Mouse (Mus musculus) lung, embryonic 15.5 days (tissue): ENCODE measurements around the gene Zfp112. TPM values are rescaled to one million over a fixed set of nuclear protein-coding genes. Genes with fewer than 3 reads are reported as not detected.
"Not testable (repeated sequence)": the region's sequence is repeated elsewhere in the genome, so short reads cannot be mapped to it uniquely, and the experiment has no call there.

Experiments
- ATAC-seq: fragments of 200-750 bp; cut with Nextera tagmentation; 2 replicates; pipeline ENCODE4 v1.8.0; 2017; ENCODE audit warnings: moderate number of reproducible peaks, borderline replicate concordance; ENCODE audit not compliant: low FRiP score, low TSS enrichment; ENCODE audit errors: extremely low read depth
- H3K27ac ChIP-seq: fragments of 300-500 bp; sonication (generic); 2 replicates; pipeline ENCODE4 v1.5.1; 2015; ENCODE audit warnings: moderate library complexity, mild to moderate bottlenecking, inconsistent platforms
- H3K27me3 ChIP-seq: fragments of 300-500 bp; sonication (generic); 2 replicates; pipeline ENCODE4 v1.6.1; 2015; ENCODE audit warnings: inconsistent platforms
- H3K36me3 ChIP-seq: fragments of 300-500 bp; sonication (generic); 2 replicates; pipeline ENCODE4 v1.6.1; 2015; ENCODE audit warnings: inconsistent platforms
- H3K4me1 ChIP-seq: fragments of 300-500 bp; sonication (generic); 2 replicates; pipeline ENCODE4 v1.6.1; 2015; ENCODE audit warnings: inconsistent platforms
- H3K4me2 ChIP-seq: fragments of 300-500 bp; sonication (generic); 2 replicates; pipeline ENCODE4 v1.6.1; 2015; ENCODE audit warnings: inconsistent platforms, mild to moderate bottlenecking, moderate library complexity
- H3K4me3 ChIP-seq: fragments of 300-500 bp; sonication (generic); 2 replicates; pipeline ENCODE4 v1.5.1; 2015; ENCODE audit warnings: mild to moderate bottlenecking, inconsistent platforms
- H3K9ac ChIP-seq: fragments of 300-500 bp; sonication (generic); 2 replicates; pipeline ENCODE4 v1.6.1; 2015; ENCODE audit warnings: inconsistent platforms
- H3K9me3 ChIP-seq: fragments of 300-500 bp; sonication (generic); 2 replicates; pipeline ENCODE4 v1.6.1; 2016; ENCODE audit warnings: inconsistent platforms
- WGBS: fragments of 180-500 bp; shearing (Covaris S2); methylation state at CpG from one replicate; pipeline ENCODE4 v1.1.7; 2015; 5-methylcytosine and 5-hydroxymethylcytosine counted together
- polyA plus RNA-seq: library from polyadenylated mRNA; unstranded; fragments of >200 nt; fragmentation: Nextera tagmentation; extraction: Ambion mirVana; gene quantifications from 2 replicates; pipeline ENCODE4 v1.2.1, GENCODE M21; 2015

Zfp112 gene
- 4.5 and 6.3 TPM in 2 replicates for polyA plus RNA-seq

GRCm38 (mm10) chr7:24112156-24112856, at the start of gene Zfp112:
Gene Zfp112, plus strand, starts transcription at chr7:24112314.
- peak within 1 kb of the TSS; percentile 65 for H3K9ac ChIP-seq
- H3K4me2 ChIP-seq = peak within 1 kb of the TSS; percentile 78
- H3K36me3 ChIP-seq = peaks cover 22% of the 10 kb centered on the region
- peak within 1 kb of the TSS; percentile 82 for H3K27ac ChIP-seq
- no peaks in the 10 kb centered on the region for H3K27me3 ChIP-seq
- peak within 1 kb of the TSS; percentile 61 for H3K4me3 ChIP-seq
- no peaks in the 10 kb centered on the region for H3K4me1 ChIP-seq
- peak; percentile 94 for ATAC-seq
- H3K9me3 ChIP-seq = peaks cover 14% of the 10 kb centered on the region; the same call in 1 of the 2 replicates
- WGBS = 1% methylated on average over 23 of the region's 23 CpGs

GRCm38 (mm10) chr7:24074424-24074823, 37.7 kb upstream of the Zfp112 start:
- not testable (repeated sequence) for ATAC-seq, H3K36me3 ChIP-seq, H3K27ac ChIP-seq, H3K4me1 ChIP-seq, H3K9me3 ChIP-seq, H3K9ac ChIP-seq, H3K4me3 ChIP-seq, H3K27me3 ChIP-seq, H3K4me2 ChIP-seq
- 32% methylated on average over 1 of the region's 1 CpGs for WGBS

DNA sequence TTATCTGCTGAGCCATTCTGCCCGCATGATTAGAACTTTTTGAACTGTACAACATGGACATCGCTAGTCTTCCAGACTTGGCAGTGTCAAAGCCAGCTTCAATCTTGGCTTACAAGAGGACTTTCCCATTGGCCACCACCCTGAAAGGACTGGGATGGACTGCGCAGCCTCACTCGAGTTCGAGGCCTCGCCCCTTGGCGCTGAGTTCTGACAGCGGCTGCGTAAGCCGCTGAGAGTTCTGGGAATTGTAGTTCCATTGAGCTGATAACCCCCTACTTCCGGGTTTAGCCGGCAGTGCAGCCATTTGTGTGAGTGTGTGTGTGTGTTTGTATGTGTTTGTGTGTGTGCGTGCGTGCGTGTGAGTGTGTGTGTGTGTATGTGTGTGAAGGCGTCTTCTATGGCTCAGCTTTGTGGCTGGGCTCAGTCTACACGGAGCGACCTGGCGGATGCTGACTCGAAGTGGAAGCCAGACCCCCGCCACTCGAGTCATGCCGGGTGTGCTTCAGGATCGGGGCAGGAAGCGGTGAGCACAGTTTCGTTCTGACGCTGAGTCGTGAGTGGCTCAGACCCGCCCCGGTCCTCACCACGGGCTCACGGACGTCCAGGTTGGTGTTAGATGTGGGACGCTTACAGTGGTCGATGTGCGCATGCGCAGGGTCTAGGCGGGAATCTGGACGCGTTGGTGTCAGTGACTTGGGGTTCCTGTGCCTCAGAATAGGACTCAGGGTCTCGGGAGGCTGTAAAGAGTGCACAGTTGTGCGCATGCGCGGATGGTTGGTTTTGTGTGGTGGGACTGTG, 30.3 kb upstream of the Zfp112 start, which contains the start of gene Zfp180:
Gene Zfp180, plus strand, starts transcription at position 291 of the 798 bp plus-strand sequence.
- H3K4me3 ChIP-seq = peak within 1 kb of the TSS; percentile 66
- peaks cover 13% of the 10 kb centered on the region for H3K4me1 ChIP-seq
- WGBS = 15% methylated on average over 44 of the region's 44 CpGs
- no peaks in the 10 kb centered on the region for H3K9me3 ChIP-seq
- H3K27ac ChIP-seq = peak within 1 kb of the TSS; percentile 93
- peak; percentile 97 for ATAC-seq
- peaks cover 9% of the 10 kb centered on the region for H3K36me3 ChIP-seq
- H3K4me2 ChIP-seq = peak within 1 kb of the TSS; percentile 71
- no peaks in the 10 kb centered on the region for H3K27me3 ChIP-seq
- H3K9ac ChIP-seq = peak within 1 kb of the TSS; percentile 64

DNA sequence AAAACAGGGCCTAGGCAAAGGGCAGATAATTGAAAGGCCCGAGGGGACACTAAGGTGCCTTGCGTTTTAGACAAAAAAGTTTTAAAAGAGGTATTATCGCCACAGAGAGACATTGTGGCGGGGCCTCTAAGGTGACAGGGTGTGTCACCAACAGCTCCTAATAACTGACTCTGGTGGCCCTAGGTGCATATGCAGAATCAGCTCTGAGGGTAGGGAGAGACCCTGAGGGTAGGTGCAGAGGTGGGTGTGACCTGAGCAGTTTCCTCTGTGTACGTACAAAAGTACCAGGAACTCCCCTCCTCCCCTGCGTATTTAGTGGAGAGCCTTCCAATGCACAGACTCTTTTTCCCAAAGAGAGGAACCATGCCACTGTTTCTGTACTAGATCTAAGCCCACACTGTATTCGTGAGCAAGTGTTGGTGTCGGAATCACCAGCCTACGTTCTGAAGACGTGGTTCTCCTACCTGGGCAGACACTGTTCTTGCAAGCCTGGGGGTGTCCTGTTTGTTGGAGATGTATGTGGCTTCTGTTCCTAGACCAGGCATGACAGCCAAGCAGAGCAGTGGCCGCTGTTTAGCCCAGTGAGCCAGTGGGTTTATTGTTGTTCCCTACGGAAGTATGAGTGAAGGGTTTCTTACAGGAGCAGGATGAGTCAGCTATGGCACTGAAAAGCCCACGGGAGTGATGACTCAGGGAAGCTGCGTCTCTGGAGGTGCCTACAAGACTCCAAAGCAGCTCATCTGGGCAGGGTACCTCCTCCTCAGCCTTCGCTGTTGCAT, 29.5 kb upstream of the Zfp112 start:
- Histone ChIP-seq H3K27me3 (no peaks in the 10 kb centered on the region), H3K4me2 (peak overlapping the region; percentile 71), H3K9ac (peak overlapping the region; percentile 64), H3K27ac (peak overlapping the region; percentile 93), H3K4me3 (peak overlapping the region; percentile 66), H3K36me3 (peaks cover 17% of the 10 kb centered on the region), H3K4me1 (peaks cover 13% of the 10 kb centered on the region), H3K9me3 (no peaks in the 10 kb centered on the region)
- 42% methylated on average over 15 of the region's 15 CpGs for WGBS
- ATAC-seq = 0 out of 2 replicates have a peak, but pooled peaks have one; percentile 10

DNA sequence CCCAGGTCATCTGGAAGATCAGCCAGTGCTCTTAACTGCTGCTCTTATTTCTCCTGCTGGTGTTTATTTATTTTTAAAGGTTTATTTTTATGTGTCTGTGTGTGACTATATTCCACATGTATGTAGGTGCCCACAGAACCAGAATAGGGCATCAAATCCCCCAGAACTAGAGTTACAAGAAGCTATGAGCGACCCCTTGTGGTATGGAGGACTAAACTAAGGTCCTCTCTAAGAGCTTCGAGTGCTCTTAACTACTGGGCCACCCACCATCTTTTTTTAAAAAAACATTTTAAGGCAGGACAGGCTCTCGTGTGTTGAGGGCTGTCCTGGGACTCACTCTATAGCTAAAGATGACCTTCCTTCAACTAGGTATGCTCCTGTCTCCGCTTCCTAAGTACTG, 25.2 kb upstream of the Zfp112 start:
- peaks cover 13% of the 10 kb centered on the region for H3K4me1 ChIP-seq
- 92% methylated on average over 4 of the region's 4 CpGs for WGBS
- no peak for ATAC-seq
- H3K9me3 ChIP-seq = peaks cover 4% of the 10 kb centered on the region; the same call in 1 of the 2 replicates
- no peaks in the 10 kb centered on the region for H3K27me3 ChIP-seq
- no peak overlapping the region for H3K4me3 ChIP-seq
- H3K27ac ChIP-seq = no peak overlapping the region
- no peak overlapping the region for H3K4me2 ChIP-seq
- H3K36me3 ChIP-seq = peaks cover 31% of the 10 kb centered on the region
- no peak overlapping the region for H3K9ac ChIP-seq

DNA sequence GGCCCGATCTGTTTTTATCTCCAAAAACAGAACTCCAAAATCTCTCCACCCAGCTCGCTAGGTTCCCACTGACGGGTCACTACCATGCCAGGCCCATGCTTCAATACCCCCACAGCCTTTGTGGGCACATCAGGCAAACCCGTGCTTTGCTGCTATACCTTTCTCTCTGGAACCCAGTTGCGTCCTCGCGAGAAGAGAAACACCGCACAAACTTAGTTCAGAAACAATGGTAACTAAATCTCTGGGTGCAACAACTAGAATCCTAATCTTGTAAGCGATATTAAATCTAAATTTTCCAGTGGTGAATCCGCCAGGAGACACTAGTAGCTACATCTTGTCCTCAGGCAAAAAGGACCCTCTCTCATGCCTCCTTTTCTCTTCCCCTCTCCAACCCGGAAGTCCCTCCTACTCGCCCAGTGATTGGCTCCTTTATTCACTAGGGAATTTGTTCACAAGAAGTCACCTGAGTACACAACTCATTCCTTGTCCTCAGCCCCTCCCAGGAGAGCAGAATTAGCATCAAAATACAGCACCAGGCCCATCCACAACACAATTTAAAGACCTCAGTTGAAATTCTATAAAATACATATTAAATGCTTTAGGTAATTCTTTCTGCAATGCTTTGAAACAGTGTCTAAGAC, 24.5 kb upstream of the Zfp112 start:
- peaks cover 34% of the 10 kb centered on the region for H3K36me3 ChIP-seq
- H3K4me1 ChIP-seq = peaks cover 11% of the 10 kb centered on the region
- no peaks in the 10 kb centered on the region for H3K27me3 ChIP-seq
- no peak overlapping the region for H3K9ac ChIP-seq
- no peak for ATAC-seq
- WGBS = 95% methylated on average over 12 of the region's 12 CpGs
- no peak overlapping the region for H3K4me2 ChIP-seq
- no peak overlapping the region for H3K4me3 ChIP-seq
- H3K27ac ChIP-seq = no peak overlapping the region
- peaks cover 4% of the 10 kb centered on the region for H3K9me3 ChIP-seq

DNA sequence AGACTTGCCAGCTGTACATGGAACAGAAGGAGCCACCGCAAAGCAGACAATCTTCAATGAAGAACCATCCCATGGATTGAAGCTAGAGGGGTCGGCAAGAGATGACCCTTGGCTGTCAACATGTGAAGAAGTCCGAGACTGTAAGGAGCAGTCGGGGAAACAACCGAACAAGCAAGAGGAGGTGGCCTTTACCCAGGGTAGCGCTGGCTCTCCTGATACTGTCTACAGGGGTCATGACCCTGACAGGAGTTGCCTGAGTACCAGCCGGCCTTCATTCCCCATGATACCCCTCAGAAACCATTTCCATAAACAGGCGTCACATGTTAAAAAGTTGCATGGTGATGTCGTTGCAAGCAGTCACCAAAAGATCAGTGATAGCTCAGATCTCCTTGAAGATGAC, 7.7 kb upstream of the Zfp112 start:
- 91% methylated on average over 9 of the region's 9 CpGs for WGBS
- H3K4me2 ChIP-seq = no peak overlapping the region
- H3K27me3 ChIP-seq = no peaks in the 10 kb centered on the region
- H3K9me3 ChIP-seq = peaks cover 64% of the 10 kb centered on the region
- no peak overlapping the region for H3K9ac ChIP-seq
- no peaks in the 10 kb centered on the region for H3K4me1 ChIP-seq
- ATAC-seq = peak; percentile 36; the same call in 1 of the 2 replicates
- no peak overlapping the region for H3K27ac ChIP-seq
- H3K4me3 ChIP-seq = no peak overlapping the region
- H3K36me3 ChIP-seq = peaks cover 100% of the 10 kb centered on the region

- no peak overlapping the region for H3K9ac ChIP-seq
- H3K27ac ChIP-seq = no peak overlapping the region
- H3K4me3 ChIP-seq = no peak overlapping the region
- no peaks in the 10 kb centered on the region for H3K4me1 ChIP-seq
- peaks cover 69% of the 10 kb centered on the region for H3K9me3 ChIP-seq
- H3K36me3 ChIP-seq = peaks cover 93% of the 10 kb centered on the region
- no peak for ATAC-seq
- H3K4me2 ChIP-seq = no peak overlapping the region
- no peaks in the 10 kb centered on the region for H3K27me3 ChIP-seq
- 95% methylated on average over 18 of the region's 18 CpGs for WGBS
These were observed 6.9 kb upstream of the Zfp112 start for GRCm38 (mm10) chr7:24105144-24105703.

DNA sequence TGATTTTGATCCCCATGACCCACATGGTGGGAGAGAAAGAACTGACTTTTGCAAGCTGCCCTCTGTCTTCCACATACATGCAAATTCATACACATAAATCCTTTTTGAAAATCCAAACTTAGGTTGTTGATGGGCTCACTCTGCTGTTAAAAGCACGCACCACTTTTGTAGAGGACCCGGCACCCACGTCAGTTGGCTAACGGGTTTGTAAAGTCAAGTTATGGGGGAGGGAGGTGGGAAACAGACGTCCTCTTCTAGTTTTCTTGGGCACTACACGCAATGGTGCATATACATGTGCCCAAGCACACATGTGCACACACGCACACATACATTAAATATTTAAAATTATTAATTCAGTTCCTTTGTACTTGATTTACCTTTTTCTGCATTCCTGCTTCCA, 1.3 kb upstream of the Zfp112 start:
- Histone ChIP-seq H3K27me3 (no peaks in the 10 kb centered on the region), H3K27ac (no peak overlapping the region), H3K4me2 (no peak overlapping the region), H3K9ac (no peak overlapping the region), H3K9me3 (peaks cover 27% of the 10 kb centered on the region), H3K4me1 (no peaks in the 10 kb centered on the region), H3K36me3 (peaks cover 37% of the 10 kb centered on the region), H3K4me3 (no peak overlapping the region)
- 92% methylated on average over 7 of the region's 7 CpGs for WGBS
- no peak for ATAC-seq

DNA sequence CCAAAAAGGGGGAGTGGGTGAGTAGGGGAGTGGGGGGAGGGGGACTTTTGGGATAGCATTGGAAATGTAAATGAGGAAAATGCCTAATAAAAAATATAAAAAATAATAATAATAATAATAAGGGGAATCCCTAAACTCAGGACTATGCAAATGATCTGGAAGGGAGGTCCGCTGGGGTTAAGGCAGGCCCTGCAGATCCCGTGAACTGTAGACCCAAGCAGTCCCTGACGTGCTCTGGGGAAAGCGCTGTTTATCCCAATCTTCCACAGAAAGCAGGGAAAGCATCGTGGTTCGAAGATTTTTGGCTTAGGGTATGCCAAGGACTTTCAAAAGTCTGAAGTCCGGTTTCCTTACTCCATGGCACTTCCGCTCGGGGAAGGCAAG, 350 bp upstream of the Zfp112 start:
- peak overlapping the region; percentile 78 for H3K4me2 ChIP-seq
- peak overlapping the region; percentile 82 for H3K27ac ChIP-seq
- ATAC-seq = peak; percentile 58
- WGBS = 6% methylated on average over 9 of the region's 9 CpGs
- no peaks in the 10 kb centered on the region for H3K4me1 ChIP-seq
- H3K9me3 ChIP-seq = peaks cover 18% of the 10 kb centered on the region
- no peaks in the 10 kb centered on the region for H3K27me3 ChIP-seq
- peak overlapping the region; percentile 61 for H3K4me3 ChIP-seq
- peak overlapping the region; percentile 41; the same call in 1 of the 2 replicates for H3K9ac ChIP-seq
- peaks cover 28% of the 10 kb centered on the region for H3K36me3 ChIP-seq

GRCm38 (mm10) chr7:24113001-24113400, 887 bp downstream of the Zfp112 start:
- peak; percentile 31; the same call in 1 of the 2 replicates for ATAC-seq

More at GRCm38 (mm10) chr7:24113001-24113400, 887 bp downstream of the Zfp112 start:
- no peaks in the 10 kb centered on the region for H3K27me3 ChIP-seq
- peaks cover 9% of the 10 kb centered on the region; the same call in 1 of the 2 replicates for H3K9me3 ChIP-seq
- peak overlapping the region; percentile 61 for H3K4me3 ChIP-seq
- peak overlapping the region; percentile 65 for H3K9ac ChIP-seq
- peaks cover 15% of the 10 kb centered on the region for H3K36me3 ChIP-seq
- H3K27ac ChIP-seq = peak overlapping the region; percentile 82
- no peaks in the 10 kb centered on the region for H3K4me1 ChIP-seq
- peak overlapping the region; percentile 78 for H3K4me2 ChIP-seq
- WGBS = 15% methylated on average over 12 of the region's 12 CpGs
